Mouse (Mus musculus): Measurements from ENCODE around the gene Tango2.
A peak's percentile ranks its signal among the peaks of the same experiment; 100 is the strongest.

The Tango2 gene

GRCm38 (mm10) chr16:18343778-18344177, 4.1 kb downstream of the Tango2 start:
- TF ChIP-seq POU5F1 (IDR thresholded peaks at IDR 0.05; ENCODE audit: borderline replicate concordance, low read length) (no peak), CTCF (conservative IDR thresholded peaks at IDR 0.05; ENCODE audit: low read length) (no peak)
- peaks cover 47% of the 10 kb centered on the region for H3K4me1 ChIP-seq (replicated peaks; ENCODE audit: low read depth, low read length)

GRCm38 (mm10) chr16:18342650-18343570, 5.0 kb downstream of the Tango2 start:
- Histone ChIP-seq H3K36me3 (ENCODE audit: insufficient read depth, low read length) (peaks cover 14% of the 10 kb centered on the region), H3K4me3 (replicated peaks; ENCODE audit: low read length) (peak overlapping the region; percentile 83), H3K4me1 (replicated peaks; ENCODE audit: low read depth, low read length) (peaks cover 43% of the 10 kb centered on the region), H3K27me3 (ENCODE audit: insufficient read depth, low read length) (peaks cover 11% of the 10 kb centered on the region), H3K9me3 (ENCODE audit: low read length) (no peaks in the 10 kb centered on the region)
- TF ChIP-seq POU5F1 (IDR thresholded peaks at IDR 0.05; ENCODE audit: borderline replicate concordance, low read length) (no peak), NANOG (IDR thresholded peaks at IDR 0.05; ENCODE audit: borderline replicate concordance, low read length) (no peak), CTCF (conservative IDR thresholded peaks at IDR 0.05; ENCODE audit: low read length) (no peak)

More at GRCm38 (mm10) chr16:18343778-18344177, 4.1 kb downstream of the Tango2 start:
- Histone ChIP-seq H3K36me3 (ENCODE audit: insufficient read depth, low read length) (0 out of 2 replicates have a peak, but pooled peaks cover 5% of the 10 kb centered on the region), H3K4me3 (replicated peaks; ENCODE audit: low read length) (peak overlapping the region; percentile 83), H3K9me3 (ENCODE audit: low read length) (no peaks in the 10 kb centered on the region), H3K27me3 (ENCODE audit: insufficient read depth, low read length) (peaks cover 15% of the 10 kb centered on the region)

GRCm38 (mm10) chr16:18342076-18342475, 5.8 kb downstream of the Tango2 start:
- no peak overlapping the region for H3K4me3 ChIP-seq (replicated peaks; ENCODE audit: low read length)
- H3K27me3 ChIP-seq (ENCODE audit: insufficient read depth, low read length) = peaks cover 9% of the 10 kb centered on the region
- H3K4me1 ChIP-seq (replicated peaks; ENCODE audit: low read depth, low read length) = peaks cover 36% of the 10 kb centered on the region
- peaks cover 20% of the 10 kb centered on the region for H3K36me3 ChIP-seq (ENCODE audit: insufficient read depth, low read length)
- TF ChIP-seq POU5F1 (IDR thresholded peaks at IDR 0.05; ENCODE audit: borderline replicate concordance, low read length) (no peak), NANOG (IDR thresholded peaks at IDR 0.05; ENCODE audit: borderline replicate concordance, low read length) (no peak), CTCF (conservative IDR thresholded peaks at IDR 0.05; ENCODE audit: low read length) (no peak)
- H3K9me3 ChIP-seq (ENCODE audit: low read length) = no peaks in the 10 kb centered on the region

GRCm38 (mm10) chr16:18341605-18342004, 6.3 kb downstream of the Tango2 start:
- no peak overlapping the region for H3K4me3 ChIP-seq (replicated peaks; ENCODE audit: low read length)
- H3K9me3 ChIP-seq (ENCODE audit: low read length) = no peaks in the 10 kb centered on the region
- H3K4me1 ChIP-seq (replicated peaks; ENCODE audit: low read depth, low read length) = peaks cover 31% of the 10 kb centered on the region
- no peak for TF ChIP-seq POU5F1 (IDR thresholded peaks at IDR 0.05; ENCODE audit: borderline replicate concordance, low read length)
- no peak for TF ChIP-seq NANOG (IDR thresholded peaks at IDR 0.05; ENCODE audit: borderline replicate concordance, low read length)
- TF ChIP-seq CTCF (conservative IDR thresholded peaks at IDR 0.05; ENCODE audit: low read length) = no peak
- H3K27me3 ChIP-seq (ENCODE audit: insufficient read depth, low read length) = peaks cover 4% of the 10 kb centered on the region
- peaks cover 20% of the 10 kb centered on the region for H3K36me3 ChIP-seq (ENCODE audit: insufficient read depth, low read length)

- Histone ChIP-seq H3K4me1 (replicated peaks; ENCODE audit: low read depth, low read length) (peaks cover 23% of the 10 kb centered on the region), H3K36me3 (ENCODE audit: insufficient read depth, low read length) (peaks cover 20% of the 10 kb centered on the region), H3K27me3 (ENCODE audit: insufficient read depth, low read length) (no peaks in the 10 kb centered on the region), H3K4me3 (replicated peaks; ENCODE audit: low read length) (no peak overlapping the region), H3K9me3 (ENCODE audit: low read length) (no peaks in the 10 kb centered on the region)
- no peak for TF ChIP-seq CTCF (conservative IDR thresholded peaks at IDR 0.05; ENCODE audit: low read length)
- TF ChIP-seq NANOG (IDR thresholded peaks at IDR 0.05; ENCODE audit: borderline replicate concordance, low read length) = no peak
- no peak for TF ChIP-seq POU5F1 (IDR thresholded peaks at IDR 0.05; ENCODE audit: borderline replicate concordance, low read length)
Observed at GRCm38 (mm10) chr16:18339866-18340265, 8.0 kb downstream of the Tango2 start.

- H3K36me3 ChIP-seq (ENCODE audit: insufficient read depth, low read length) = peaks cover 20% of the 10 kb centered on the region
- TF ChIP-seq POU5F1 (IDR thresholded peaks at IDR 0.05; ENCODE audit: borderline replicate concordance, low read length) (no peak), NANOG (IDR thresholded peaks at IDR 0.05; ENCODE audit: borderline replicate concordance, low read length) (no peak), CTCF (conservative IDR thresholded peaks at IDR 0.05; ENCODE audit: low read length) (no peak)
- H3K4me1 ChIP-seq (replicated peaks; ENCODE audit: low read depth, low read length) = 0 out of 2 replicates have a peak, but pooled peaks cover 2% of the 10 kb centered on the region
- no peaks in the 10 kb centered on the region for H3K27me3 ChIP-seq (ENCODE audit: insufficient read depth, low read length)
- H3K9me3 ChIP-seq (ENCODE audit: low read length) = no peaks in the 10 kb centered on the region
- no peak overlapping the region for H3K4me3 ChIP-seq (replicated peaks; ENCODE audit: low read length)
Observed at GRCm38 (mm10) chr16:18337261-18337660, 10.6 kb downstream of the Tango2 start.

- H3K9me3 ChIP-seq (ENCODE audit: low read length) = no peaks in the 10 kb centered on the region
- no peaks in the 10 kb centered on the region for H3K27me3 ChIP-seq (ENCODE audit: insufficient read depth, low read length)
- H3K4me1 ChIP-seq (replicated peaks; ENCODE audit: low read depth, low read length) = no peaks in the 10 kb centered on the region
- TF ChIP-seq CTCF (conservative IDR thresholded peaks at IDR 0.05; ENCODE audit: low read length) = no peak
- TF ChIP-seq NANOG (IDR thresholded peaks at IDR 0.05; ENCODE audit: borderline replicate concordance, low read length) = no peak
- TF ChIP-seq POU5F1 (IDR thresholded peaks at IDR 0.05; ENCODE audit: borderline replicate concordance, low read length) = no peak
- no peak overlapping the region for H3K4me3 ChIP-seq (replicated peaks; ENCODE audit: low read length)
- peaks cover 20% of the 10 kb centered on the region for H3K36me3 ChIP-seq (ENCODE audit: insufficient read depth, low read length)
Observed at GRCm38 (mm10) chr16:18335981-18336380, 11.9 kb downstream of the Tango2 start.

- Histone ChIP-seq H3K9me3 (ENCODE audit: low read length) (no peaks in the 10 kb centered on the region), H3K36me3 (ENCODE audit: insufficient read depth, low read length) (peaks cover 15% of the 10 kb centered on the region), H3K4me3 (replicated peaks; ENCODE audit: low read length) (no peak overlapping the region), H3K4me1 (replicated peaks; ENCODE audit: low read depth, low read length) (no peaks in the 10 kb centered on the region), H3K27me3 (ENCODE audit: insufficient read depth, low read length) (no peaks in the 10 kb centered on the region)
- no peak for TF ChIP-seq POU5F1 (IDR thresholded peaks at IDR 0.05; ENCODE audit: borderline replicate concordance, low read length)
Observed at GRCm38 (mm10) chr16:18333976-18334375, 13.9 kb downstream of the Tango2 start.

Data from E14TG2a.4 (cell line).